Mouse (Mus musculus) lung, postnatal 14 days (tissue): ENCODE data around the gene Chn1.
"Not testable (repeated sequence)": the region's sequence is repeated elsewhere in the genome, so short reads cannot be mapped to it uniquely, and the experiment has no call there.

ENCODE experiments used
- DNase-seq: peaks from one replicate; pipeline ENCODE4 v3.0.0; 2021

Gene Chn1

GRCm38 (mm10) chr2:73774786-73775682 is at the start of gene Chn1:
TSS of gene Chn1 (minus strand) at chr2:73775346.
- peak; percentile 57 for DNase-seq

GRCm38 (mm10) chr2:73818742-73819141 is 43.6 kb upstream of the Chn1 start:
- no peak for DNase-seq

GRCm38 (mm10) chr2:73807609-73808008 is 32.5 kb upstream of the Chn1 start:
- DNase-seq, result no peak

- not testable (repeated sequence) for DNase-seq
Measured at GRCm38 (mm10) chr2:73800127-73800526, 25.0 kb upstream of the Chn1 start.

- DNase-seq, result no peak
Measured at GRCm38 (mm10) chr2:73798786-73799185, 23.6 kb upstream of the Chn1 start.

- DNase-seq, result no peak
Measured at GRCm38 (mm10) chr2:73798136-73798535, 23.0 kb upstream of the Chn1 start.

GRCm38 (mm10) chr2:73791846-73792630 is 16.9 kb upstream of the Chn1 start:
- DNase-seq, result no peak

GRCm38 (mm10) chr2:73790332-73790731 is 15.2 kb upstream of the Chn1 start:
- no peak for DNase-seq

- DNase-seq, result no peak
Measured at GRCm38 (mm10) chr2:73788395-73788794, 13.2 kb upstream of the Chn1 start.

GRCm38 (mm10) chr2:73782371-73782905 is 7.3 kb upstream of the Chn1 start:
- no peak for DNase-seq

GRCm38 (mm10) chr2:73780321-73781010 is 5.3 kb upstream of the Chn1 start:
- no peak for DNase-seq

GRCm38 (mm10) chr2:73779796-73780195 is 4.7 kb upstream of the Chn1 start:
- no peak for DNase-seq

GRCm38 (mm10) chr2:73779016-73779595 is 4.0 kb upstream of the Chn1 start:
- DNase-seq, result no peak

GRCm38 (mm10) chr2:73776936-73777335 is 1.8 kb upstream of the Chn1 start:
- DNase-seq, result no peak

- DNase-seq, result no peak
Measured at GRCm38 (mm10) chr2:73775683-73776310, 651 bp upstream of the Chn1 start.

GRCm38 (mm10) chr2:73772945-73773344 is 2.2 kb downstream of the Chn1 start:
- no peak for DNase-seq

GRCm38 (mm10) chr2:73768669-73769068 is 6.5 kb downstream of the Chn1 start:
- DNase-seq, result no peak

GRCm38 (mm10) chr2:73763541-73763940 is 11.6 kb downstream of the Chn1 start:
- no peak for DNase-seq

- no peak for DNase-seq
Measured at GRCm38 (mm10) chr2:73759899-73760298, 15.2 kb downstream of the Chn1 start.

- DNase-seq, result no peak
Measured at GRCm38 (mm10) chr2:73759027-73759426, 16.1 kb downstream of the Chn1 start.

GRCm38 (mm10) chr2:73747297-73747696 is 27.8 kb downstream of the Chn1 start:
- DNase-seq, result no peak

GRCm38 (mm10) chr2:73746375-73746770 is 28.8 kb downstream of the Chn1 start:
- no peak for DNase-seq
